Mouse (Mus musculus): Measurements from ENCODE around the gene C5ar1. TPM values are rescaled to one million over a fixed set of nuclear protein-coding genes. Genes with fewer than 3 reads are reported as not detected.

The C5ar1 gene
- polyA plus RNA-seq, 1 experiment from 2014 or later: 3.3 TPM

DNA sequence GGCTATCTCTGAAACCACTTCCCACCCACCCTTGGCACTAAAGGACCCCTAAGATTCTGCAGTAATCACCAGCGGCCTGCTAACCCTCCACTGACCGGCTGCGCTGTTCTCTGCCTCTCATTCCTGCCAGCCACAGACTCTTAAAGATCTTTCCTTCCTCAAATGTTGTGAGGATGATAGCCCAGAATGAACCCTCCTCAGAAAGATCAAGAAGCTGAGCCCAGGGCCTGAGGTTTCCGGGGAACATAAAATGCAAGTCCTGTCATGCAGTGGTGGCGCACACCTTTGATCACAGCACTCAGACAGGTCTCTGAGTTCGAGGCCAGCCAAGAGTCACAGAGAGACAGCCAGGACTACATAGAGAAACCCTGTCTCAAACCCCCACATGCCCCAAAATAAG is 17.1 kb downstream of the C5ar1 start:
- Histone ChIP-seq H3K4me1 (ENCODE audit: control insufficient read depth in 2 of 2, insufficient read depth in 2 of 2, low read length in 2 of 2) (no peaks in the 10 kb centered on the region), H3K4me3 (ENCODE audit: control insufficient read depth in 1 of 2, insufficient read depth in 1 of 2, low read depth in 1 of 2, low read length in 2 of 2) (no peak overlapping the region), H3K27ac (replicated peaks in 1 of 2; ENCODE audit: control insufficient read depth in 1 of 2, insufficient read depth in 1 of 2, low read depth in 2 of 2, low read length in 2 of 2) (no peak overlapping the region), H3K9me3 (ENCODE audit: control insufficient read depth, low read length) (no peaks in the 10 kb centered on the region), H3K36me3 (ENCODE audit: control insufficient read depth, insufficient read depth, low read length) (no peaks in the 10 kb centered on the region), H3K4me2 (ENCODE audit: low read length) (no peak overlapping the region), H3K9ac (ENCODE audit: low read length) (no peak overlapping the region), H3K27me3 (ENCODE audit: control insufficient read depth, insufficient read depth, low read length) (no peaks in the 10 kb centered on the region)
- 77% methylated on average over 6 of the region's 6 CpGs for WGBS
- no peak for ATAC-seq (ENCODE audit: insufficient number of reproducible peaks, insufficient read depth, low FRiP score, low read depth)

GRCm38 (mm10) chr7:16241787-16242186 is 17.6 kb downstream of the C5ar1 start:
- H3K4me3 ChIP-seq (ENCODE audit: control insufficient read depth in 1 of 2, insufficient read depth in 1 of 2, low read depth in 1 of 2, low read length in 2 of 2): no peak overlapping the region
- no peaks in the 10 kb centered on the region for H3K27me3 ChIP-seq (ENCODE audit: control insufficient read depth, insufficient read depth, low read length)
- 0 out of 4 replicates have a peak overlapping the region, but pooled peaks of 1 of the 2 experiments have one; percentile 24 for H3K27ac ChIP-seq (replicated peaks in 1 of 2; ENCODE audit: control insufficient read depth in 1 of 2, insufficient read depth in 1 of 2, low read depth in 2 of 2, low read length in 2 of 2)
- H3K36me3 ChIP-seq (ENCODE audit: control insufficient read depth, insufficient read depth, low read length): no peaks in the 10 kb centered on the region
- 45% methylated on average over 11 of the region's 11 CpGs for WGBS
- no peaks in the 10 kb centered on the region for H3K9me3 ChIP-seq (ENCODE audit: control insufficient read depth, low read length)
- ATAC-seq (ENCODE audit: insufficient number of reproducible peaks, insufficient read depth, low FRiP score, low read depth): no peak
- no peak overlapping the region for H3K9ac ChIP-seq (ENCODE audit: low read length)
- no peak overlapping the region for H3K4me2 ChIP-seq (ENCODE audit: low read length)
- no peaks in the 10 kb centered on the region for H3K4me1 ChIP-seq (ENCODE audit: control insufficient read depth in 2 of 2, insufficient read depth in 2 of 2, low read length in 2 of 2)

DNA sequence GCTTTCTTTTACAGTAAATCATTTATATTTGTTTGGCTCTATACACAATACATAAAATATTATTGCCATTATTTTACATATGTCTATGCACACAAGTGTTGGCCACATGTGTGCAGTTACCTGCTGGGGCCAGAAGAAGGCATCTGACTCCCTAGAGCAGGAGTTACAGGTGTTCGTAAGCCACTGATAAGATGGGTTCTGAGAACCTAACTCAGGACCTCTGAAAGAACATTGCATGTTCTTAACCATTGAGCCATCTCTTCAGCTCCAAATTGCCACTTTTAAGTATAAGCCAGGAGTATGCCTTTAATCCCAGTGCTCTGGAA is 18.4 kb downstream of the C5ar1 start:
- Histone ChIP-seq H3K9ac (ENCODE audit: low read length) (no peak overlapping the region), H3K27me3 (ENCODE audit: control insufficient read depth, insufficient read depth, low read length) (no peaks in the 10 kb centered on the region), H3K27ac (replicated peaks in 1 of 2; ENCODE audit: control insufficient read depth in 1 of 2, insufficient read depth in 1 of 2, low read depth in 2 of 2, low read length in 2 of 2) (no peak overlapping the region), H3K4me3 (ENCODE audit: control insufficient read depth in 1 of 2, insufficient read depth in 1 of 2, low read depth in 1 of 2, low read length in 2 of 2) (no peak overlapping the region), H3K36me3 (ENCODE audit: control insufficient read depth, insufficient read depth, low read length) (no peaks in the 10 kb centered on the region), H3K9me3 (ENCODE audit: control insufficient read depth, low read length) (no peaks in the 10 kb centered on the region), H3K4me1 (ENCODE audit: control insufficient read depth in 2 of 2, insufficient read depth in 2 of 2, low read length in 2 of 2) (no peaks in the 10 kb centered on the region), H3K4me2 (ENCODE audit: low read length) (no peak overlapping the region)
- WGBS: 80% methylated on average over 1 of the region's 1 CpGs
- ATAC-seq (ENCODE audit: insufficient number of reproducible peaks, insufficient read depth, low FRiP score, low read depth): no peak

- Histone ChIP-seq H3K9me3 (ENCODE audit: control insufficient read depth, low read length) (no peaks in the 10 kb centered on the region), H3K9ac (ENCODE audit: low read length) (no peak overlapping the region), H3K4me3 (ENCODE audit: control insufficient read depth in 1 of 2, insufficient read depth in 1 of 2, low read depth in 1 of 2, low read length in 2 of 2) (no peak overlapping the region), H3K36me3 (ENCODE audit: control insufficient read depth, insufficient read depth, low read length) (no peaks in the 10 kb centered on the region), H3K27ac (replicated peaks in 1 of 2; ENCODE audit: control insufficient read depth in 1 of 2, insufficient read depth in 1 of 2, low read depth in 2 of 2, low read length in 2 of 2) (peak overlapping the region in 1 of 2 experiments; percentile 44; a peak in 1 of 4 replicates), H3K4me2 (ENCODE audit: low read length) (peak overlapping the region; percentile 25; the same call in 1 of the 2 replicates), H3K27me3 (ENCODE audit: control insufficient read depth, insufficient read depth, low read length) (no peaks in the 10 kb centered on the region), H3K4me1 (ENCODE audit: control insufficient read depth in 2 of 2, insufficient read depth in 2 of 2, low read length in 2 of 2) (no peaks in the 10 kb centered on the region)
- ATAC-seq (ENCODE audit: insufficient number of reproducible peaks, insufficient read depth, low FRiP score, low read depth): peak; percentile 51
- 52% methylated on average over 7 of the region's 7 CpGs for WGBS
These were observed 18.9 kb downstream of the C5ar1 start for GRCm38 (mm10) chr7:16240281-16240977.

- no peaks in the 10 kb centered on the region for H3K36me3 ChIP-seq (ENCODE audit: control insufficient read depth, insufficient read depth, low read length)
- H3K27me3 ChIP-seq (ENCODE audit: control insufficient read depth, insufficient read depth, low read length): no peaks in the 10 kb centered on the region
- no peak overlapping the region; the same call in 1 of the 2 replicates for H3K9ac ChIP-seq (ENCODE audit: low read length)
- WGBS: 39% methylated on average over 9 of the region's 9 CpGs
- peak overlapping the region; percentile 25 for H3K4me2 ChIP-seq (ENCODE audit: low read length)
- H3K9me3 ChIP-seq (ENCODE audit: control insufficient read depth, low read length): no peaks in the 10 kb centered on the region
- H3K4me3 ChIP-seq (ENCODE audit: control insufficient read depth in 1 of 2, insufficient read depth in 1 of 2, low read depth in 1 of 2, low read length in 2 of 2): no peak overlapping the region
- no peak for ATAC-seq (ENCODE audit: insufficient number of reproducible peaks, insufficient read depth, low FRiP score, low read depth)
- H3K27ac ChIP-seq (replicated peaks in 1 of 2; ENCODE audit: control insufficient read depth in 1 of 2, insufficient read depth in 1 of 2, low read depth in 2 of 2, low read length in 2 of 2): peak overlapping the region; percentile 3 to 44; a peak in 1 of 4 replicates
- H3K4me1 ChIP-seq (ENCODE audit: control insufficient read depth in 2 of 2, insufficient read depth in 2 of 2, low read length in 2 of 2): no peaks in the 10 kb centered on the region
These were observed 19.8 kb downstream of the C5ar1 start for GRCm38 (mm10) chr7:16239554-16239997.

- ATAC-seq (ENCODE audit: insufficient number of reproducible peaks, insufficient read depth, low FRiP score, low read depth): no peak
- no peak overlapping the region for H3K4me2 ChIP-seq (ENCODE audit: low read length)
- no peak overlapping the region; a peak in 1 of 4 replicates for H3K27ac ChIP-seq (replicated peaks in 1 of 2; ENCODE audit: control insufficient read depth in 1 of 2, insufficient read depth in 1 of 2, low read depth in 2 of 2, low read length in 2 of 2)
These were observed 29.5 kb downstream of the C5ar1 start for GRCm38 (mm10) chr7:16229869-16230268.

GRCm38 (mm10) chr7:16221582-16222272 is 37.6 kb downstream of the C5ar1 start, which contains the start of gene Dhx34:
Gene Dhx34, minus strand, starts transcription at chr7:16222037.
- Histone ChIP-seq H3K27ac (replicated peaks in 1 of 2; ENCODE audit: control insufficient read depth in 1 of 2, insufficient read depth in 1 of 2, low read depth in 2 of 2, low read length in 2 of 2) (peak within 1 kb of the TSS; percentile 69 to 83), H3K9me3 (ENCODE audit: control insufficient read depth, low read length) (no peaks in the 10 kb centered on the region), H3K9ac (ENCODE audit: low read length) (peak within 1 kb of the TSS; percentile 85), H3K27me3 (ENCODE audit: control insufficient read depth, insufficient read depth, low read length) (no peaks in the 10 kb centered on the region), H3K4me1 (ENCODE audit: control insufficient read depth in 2 of 2, insufficient read depth in 2 of 2, low read length in 2 of 2) (peaks cover 3 to 10% of the 10 kb centered on the region in 2 experiments; a peak in 2 of 4 replicates), H3K36me3 (ENCODE audit: control insufficient read depth, insufficient read depth, low read length) (peaks cover 22% of the 10 kb centered on the region), H3K4me3 (ENCODE audit: control insufficient read depth in 1 of 2, insufficient read depth in 1 of 2, low read depth in 1 of 2, low read length in 2 of 2) (peak within 1 kb of the TSS; percentile 65 to 97), H3K4me2 (ENCODE audit: low read length) (peak within 1 kb of the TSS; percentile 85)
- peak; percentile 94 for ATAC-seq (ENCODE audit: insufficient number of reproducible peaks, insufficient read depth, low FRiP score, low read depth)
- WGBS: 2% methylated on average over 34 of the region's 34 CpGs

More at GRCm38 (mm10) chr7:16229869-16230268, 29.5 kb downstream of the C5ar1 start:
- Histone ChIP-seq H3K9me3 (ENCODE audit: control insufficient read depth, low read length) (peaks cover 7% of the 10 kb centered on the region; the same call in 1 of the 2 replicates), H3K27me3 (ENCODE audit: control insufficient read depth, insufficient read depth, low read length) (no peaks in the 10 kb centered on the region), H3K36me3 (ENCODE audit: control insufficient read depth, insufficient read depth, low read length) (no peaks in the 10 kb centered on the region), H3K9ac (ENCODE audit: low read length) (no peak overlapping the region), H3K4me1 (ENCODE audit: control insufficient read depth in 2 of 2, insufficient read depth in 2 of 2, low read length in 2 of 2) (peaks cover 0 to 2% of the 10 kb centered on the region in 2 experiments; a peak in 1 of 4 replicates), H3K4me3 (ENCODE audit: control insufficient read depth in 1 of 2, insufficient read depth in 1 of 2, low read depth in 1 of 2, low read length in 2 of 2) (no peak overlapping the region)
- WGBS: 31% methylated on average over 5 of the region's 5 CpGs

Data from heart, embryonic 14.5 days (tissue).